Mouse (Mus musculus) embryonic facial prominence, embryonic 13.5 days (tissue): Measurements from ENCODE around the gene Syt1. TPM values are rescaled to one million over a fixed set of nuclear protein-coding genes. Genes with fewer than 3 reads are reported as not detected.
A peak's percentile ranks its signal among the peaks of the same experiment; 100 is the strongest.

Experiments used
- ATAC-seq: fragments of 200-750 bp; cut with Nextera tagmentation; 2 replicates; pipeline ENCODE4 v1.8.0; 2017; ENCODE audit warnings: low read depth; ENCODE audit not compliant: insufficient number of reproducible peaks, insufficient read depth, low FRiP score, low TSS enrichment
- H3K27ac ChIP-seq: fragments of 300-500 bp; sonication (generic); 2 replicates; pipeline ENCODE4 v1.5.1; 2015; ENCODE audit warnings: moderate library complexity, mild to moderate bottlenecking, inconsistent platforms
- H3K27me3 ChIP-seq: fragments of 300-500 bp; sonication (generic); 2 replicates; pipeline ENCODE4 v1.6.1; 2015; ENCODE audit warnings: mild to moderate bottlenecking, inconsistent platforms
- H3K36me3 ChIP-seq: fragments of 300-500 bp; sonication (generic); 2 replicates; pipeline ENCODE4 v1.6.1; 2015; ENCODE audit warnings: mild to moderate bottlenecking, inconsistent platforms
- H3K4me1 ChIP-seq: fragments of 300-500 bp; sonication (generic); 2 replicates; pipeline ENCODE4 v1.6.1; 2015; ENCODE audit warnings: inconsistent platforms
- H3K4me2 ChIP-seq: fragments of 300-500 bp; sonication (generic); 2 replicates; pipeline ENCODE4 v1.6.1; 2015; ENCODE audit warnings: moderate library complexity, mild to moderate bottlenecking, inconsistent platforms
- H3K4me3 ChIP-seq: fragments of 300-500 bp; sonication (generic); 2 replicates; pipeline ENCODE4 v1.5.1; 2015; ENCODE audit warnings: mild to moderate bottlenecking, inconsistent platforms
- H3K9ac ChIP-seq: fragments of 300-500 bp; sonication (generic); 2 replicates; pipeline ENCODE4 v1.6.1; 2015; ENCODE audit warnings: mild to moderate bottlenecking, inconsistent platforms
- H3K9me3 ChIP-seq: fragments of 300-500 bp; sonication (generic); 2 replicates; pipeline ENCODE4 v1.6.1; 2016; ENCODE audit warnings: inconsistent platforms
- WGBS: fragments of 180-500 bp; shearing (Covaris S2); methylation state at CpG from one replicate; pipeline ENCODE4 v1.1.7; 2015; ENCODE audit warnings: mixed read lengths; 5-methylcytosine and 5-hydroxymethylcytosine counted together
- polyA plus RNA-seq: library from polyadenylated mRNA; unstranded; fragments of >200 nt; fragmentation: Nextera tagmentation; extraction: Ambion mirVana; gene quantifications from 2 replicates; pipeline ENCODE4 v1.2.1, GENCODE M21; 2015

The Syt1 gene
- polyA plus RNA-seq, 1 experiment from 2014 or later, result 2.6 TPM

GRCm38 (mm10) chr10:108506917-108507316, 503.9 kb downstream of the Syt1 start:
- Histone ChIP-seq H3K4me2 (no peak overlapping the region), H3K27me3 (no peaks in the 10 kb centered on the region), H3K27ac (no peak overlapping the region), H3K9me3 (no peaks in the 10 kb centered on the region), H3K9ac (no peak overlapping the region), H3K4me1 (no peaks in the 10 kb centered on the region), H3K36me3 (no peaks in the 10 kb centered on the region), H3K4me3 (no peak overlapping the region)
- 80% methylated on average over 4 of the region's 4 CpGs for WGBS
- ATAC-seq, result no peak

- H3K4me1 ChIP-seq, result no peaks in the 10 kb centered on the region
- 72% methylated on average over 7 of the region's 7 CpGs for WGBS
- H3K9me3 ChIP-seq, result no peaks in the 10 kb centered on the region
- no peaks in the 10 kb centered on the region for H3K36me3 ChIP-seq
- no peaks in the 10 kb centered on the region for H3K27me3 ChIP-seq
- 0 out of 2 replicates have a peak overlapping the region, but pooled peaks have one; percentile 8 for H3K27ac ChIP-seq
- no peak overlapping the region for H3K4me3 ChIP-seq
- ATAC-seq, result no peak
- no peak overlapping the region for H3K9ac ChIP-seq
- peak overlapping the region; percentile 33; the same call in 1 of the 2 replicates for H3K4me2 ChIP-seq
These were observed 505.9 kb downstream of the Syt1 start for GRCm38 (mm10) chr10:108504925-108505324.

- Histone ChIP-seq H3K27ac (0 out of 2 replicates have a peak overlapping the region, but pooled peaks have one; percentile 8), H3K4me1 (no peaks in the 10 kb centered on the region), H3K9ac (no peak overlapping the region), H3K36me3 (no peaks in the 10 kb centered on the region), H3K9me3 (no peaks in the 10 kb centered on the region), H3K4me2 (peak overlapping the region; percentile 33), H3K27me3 (no peaks in the 10 kb centered on the region), H3K4me3 (no peak overlapping the region)
- WGBS, result 63% methylated on average over 21 of the region's 21 CpGs
- peak; percentile 20; the same call in 1 of the 2 replicates for ATAC-seq
These were observed 506.5 kb downstream of the Syt1 start for GRCm38 (mm10) chr10:108504128-108504870.

- H3K4me1 ChIP-seq, result no peaks in the 10 kb centered on the region
- no peaks in the 10 kb centered on the region for H3K27me3 ChIP-seq
- no peaks in the 10 kb centered on the region for H3K9me3 ChIP-seq
- no peak overlapping the region for H3K27ac ChIP-seq
- H3K4me3 ChIP-seq, result no peak overlapping the region
- ATAC-seq, result no peak
- H3K4me2 ChIP-seq, result no peak overlapping the region
- no peaks in the 10 kb centered on the region for H3K36me3 ChIP-seq
- whole genome bisulfite sequencing, result 74% methylated on average over 7 of the region's 7 CpGs
- no peak overlapping the region for H3K9ac ChIP-seq
These were observed 520.6 kb downstream of the Syt1 start for GRCm38 (mm10) chr10:108490231-108490630.

- H3K36me3 ChIP-seq, result no peaks in the 10 kb centered on the region
- no peak overlapping the region for H3K4me2 ChIP-seq
- ATAC-seq, result no peak
- no peak overlapping the region for H3K4me3 ChIP-seq
- WGBS, result 91% methylated on average over 10 of the region's 10 CpGs
- no peak overlapping the region for H3K27ac ChIP-seq
- H3K9me3 ChIP-seq, result no peaks in the 10 kb centered on the region
- H3K27me3 ChIP-seq, result no peaks in the 10 kb centered on the region
- H3K9ac ChIP-seq, result no peak overlapping the region
- H3K4me1 ChIP-seq, result no peaks in the 10 kb centered on the region
These were observed 526.8 kb downstream of the Syt1 start for GRCm38 (mm10) chr10:108483991-108484390.

GRCm38 (mm10) chr10:108480146-108480850, 530.5 kb downstream of the Syt1 start:
- WGBS, result 86% methylated on average over 11 of the region's 11 CpGs
- H3K9ac ChIP-seq, result no peak overlapping the region
- H3K9me3 ChIP-seq, result no peaks in the 10 kb centered on the region
- H3K27me3 ChIP-seq, result no peaks in the 10 kb centered on the region
- H3K27ac ChIP-seq, result no peak overlapping the region
- H3K4me1 ChIP-seq, result no peaks in the 10 kb centered on the region
- H3K4me3 ChIP-seq, result no peak overlapping the region
- ATAC-seq, result no peak
- H3K4me2 ChIP-seq, result no peak overlapping the region
- H3K36me3 ChIP-seq, result no peaks in the 10 kb centered on the region

GRCm38 (mm10) chr10:108470319-108470955, 540.3 kb downstream of the Syt1 start:
- H3K4me2 ChIP-seq, result no peak overlapping the region
- H3K36me3 ChIP-seq, result no peaks in the 10 kb centered on the region
- H3K4me3 ChIP-seq, result no peak overlapping the region
- H3K9ac ChIP-seq, result no peak overlapping the region
- ATAC-seq, result no peak
- 60% methylated on average over 6 of the region's 6 CpGs for WGBS
- H3K27me3 ChIP-seq, result no peaks in the 10 kb centered on the region
- no peak overlapping the region for H3K27ac ChIP-seq
- H3K9me3 ChIP-seq, result 0 out of 2 replicates have a peak, but pooled peaks cover 4% of the 10 kb centered on the region
- H3K4me1 ChIP-seq, result 0 out of 2 replicates have a peak, but pooled peaks cover 3% of the 10 kb centered on the region

GRCm38 (mm10) chr10:108466539-108466938, 544.2 kb downstream of the Syt1 start:
- WGBS, result 51% methylated on average over 8 of the region's 8 CpGs
- Histone ChIP-seq H3K4me1 (0 out of 2 replicates have a peak, but pooled peaks cover 3% of the 10 kb centered on the region), H3K9ac (no peak overlapping the region), H3K4me3 (no peak overlapping the region), H3K27me3 (no peaks in the 10 kb centered on the region), H3K9me3 (no peaks in the 10 kb centered on the region), H3K36me3 (no peaks in the 10 kb centered on the region), H3K4me2 (no peak overlapping the region), H3K27ac (no peak overlapping the region)
- no peak for ATAC-seq

- no peak overlapping the region for H3K9ac ChIP-seq
- no peak overlapping the region for H3K4me3 ChIP-seq
- H3K36me3 ChIP-seq, result no peaks in the 10 kb centered on the region
- H3K4me2 ChIP-seq, result no peak overlapping the region
- ATAC-seq, result no peak
- H3K9me3 ChIP-seq, result no peaks in the 10 kb centered on the region
- no peak overlapping the region for H3K27ac ChIP-seq
- H3K4me1 ChIP-seq, result 0 out of 2 replicates have a peak, but pooled peaks cover 3% of the 10 kb centered on the region
- no peaks in the 10 kb centered on the region for H3K27me3 ChIP-seq
- 79% methylated on average over 2 of the region's 2 CpGs for WGBS
These were observed 548.9 kb downstream of the Syt1 start for GRCm38 (mm10) chr10:108461862-108462261.

GRCm38 (mm10) chr10:108457054-108457453, 553.7 kb downstream of the Syt1 start:
- Histone ChIP-seq H3K36me3 (no peaks in the 10 kb centered on the region), H3K4me2 (no peak overlapping the region), H3K9me3 (no peaks in the 10 kb centered on the region), H3K27ac (no peak overlapping the region), H3K27me3 (no peaks in the 10 kb centered on the region), H3K4me3 (no peak overlapping the region), H3K9ac (no peak overlapping the region), H3K4me1 (0 out of 2 replicates have a peak, but pooled peaks cover 2% of the 10 kb centered on the region)
- ATAC-seq, result no peak
- WGBS, result 100% methylated on average over 2 of the region's 2 CpGs

GRCm38 (mm10) chr10:108455883-108456282, 554.9 kb downstream of the Syt1 start:
- 72% methylated on average over 2 of the region's 2 CpGs for WGBS
- Histone ChIP-seq H3K36me3 (no peaks in the 10 kb centered on the region), H3K9ac (no peak overlapping the region), H3K9me3 (no peaks in the 10 kb centered on the region), H3K4me1 (0 out of 2 replicates have a peak, but pooled peaks cover 2% of the 10 kb centered on the region), H3K27ac (no peak overlapping the region), H3K27me3 (no peaks in the 10 kb centered on the region), H3K4me2 (no peak overlapping the region), H3K4me3 (no peak overlapping the region)
- no peak for ATAC-seq
